Mouse (Mus musculus): Measurements from ENCODE around the gene Rffl. TPM values are rescaled to one million over a fixed set of nuclear protein-coding genes. Genes with fewer than 3 reads are reported as not detected.
A peak's percentile ranks its signal among the peaks of the same experiment; 100 is the strongest.

Rffl gene
- 10 to 100 TPM; 11.0 to 11.7 TPM for total RNA-seq (2021)
- long read RNA-seq, experiment 1, partial matches to known transcripts = 0 of 13 reads
- long read RNA-seq, experiment 1, other reads (novel, unspliced or antisense) = 12 of 13 reads
- long read RNA-seq, experiment 2, partial matches to known transcripts = 1 of 22 reads
- long read RNA-seq, experiment 2, other reads (novel, unspliced or antisense) = 16 of 22 reads

DNA sequence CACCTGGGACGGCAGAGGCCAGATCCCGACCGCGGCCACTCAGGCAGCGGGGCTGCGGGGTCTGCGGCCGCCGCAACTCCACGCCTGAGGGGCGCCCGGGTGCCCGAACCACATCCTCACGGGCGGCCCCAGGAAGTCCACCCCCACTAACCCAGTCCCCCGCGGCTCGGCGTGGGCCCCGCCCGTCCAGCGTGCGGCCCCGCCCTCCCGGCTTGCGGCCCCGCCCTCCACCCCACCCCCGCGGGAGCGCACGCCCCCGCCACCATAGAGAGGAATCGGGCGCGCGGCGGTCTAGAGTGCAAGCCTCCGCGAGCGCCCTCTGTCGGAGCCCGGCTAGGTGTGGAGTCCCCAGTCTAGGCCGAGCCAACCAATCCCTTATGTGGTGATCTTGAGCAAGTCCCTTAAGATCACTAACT lies at the start of gene Rffl:
Gene Rffl, minus strand, starts transcription at position 180 of the 416 bp plus-strand sequence.
- peak; percentile 87 to 91 for DNase-seq (ENCODE audit: low spot score in 2 of 2)

DNA sequence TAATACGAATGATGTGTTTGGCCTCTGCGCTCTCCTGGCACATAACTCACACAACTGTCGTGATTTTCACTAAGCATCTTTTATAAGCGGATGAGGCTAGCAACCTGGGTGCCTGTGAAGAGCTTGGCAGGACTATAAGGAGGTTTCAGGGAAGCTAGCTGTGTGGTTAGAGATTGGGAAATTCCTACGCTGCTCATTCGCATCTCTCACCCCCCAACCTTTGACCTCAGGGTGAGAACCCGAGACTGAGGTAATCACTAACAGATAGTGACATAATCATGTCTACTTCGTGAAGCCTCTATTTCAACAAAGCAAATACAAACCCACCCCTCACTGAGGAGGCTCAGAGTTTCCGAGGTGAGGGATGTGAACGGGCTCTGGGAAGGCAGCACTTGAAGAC lies 49.8 kb upstream of the Rffl start:
- DNase-seq (ENCODE audit: low spot score in 2 of 2) = no peak

DNA sequence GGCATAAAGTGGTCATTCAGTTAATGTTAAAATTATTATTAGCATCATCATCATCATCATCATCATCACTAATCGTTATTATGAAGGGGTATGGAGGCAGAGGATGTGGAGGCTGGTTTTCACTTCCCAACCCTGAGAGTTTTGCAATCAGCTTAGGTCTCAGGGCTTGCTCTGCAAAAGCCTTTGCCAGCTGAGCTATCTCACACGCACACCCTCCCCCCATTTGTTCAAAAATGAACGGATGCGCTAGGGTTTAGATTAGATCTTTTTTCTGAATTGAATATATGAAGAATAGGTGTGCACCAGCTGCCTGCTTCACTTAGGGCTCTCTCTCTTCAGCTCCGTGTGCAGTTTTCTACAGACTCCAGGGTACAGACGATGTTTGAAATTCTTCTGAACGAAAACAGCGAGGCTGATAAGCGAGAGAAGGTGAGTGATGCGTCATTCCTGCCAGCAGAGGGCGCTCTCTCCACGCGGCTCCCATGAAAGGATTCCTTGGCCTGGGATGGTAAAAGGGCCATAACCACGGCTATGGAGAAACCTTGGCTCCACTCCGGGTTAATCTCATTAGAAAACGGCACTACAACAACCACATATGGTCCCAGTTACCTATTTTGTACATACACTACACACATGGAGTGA lies 43.8 kb upstream of the Rffl start:
- DNase-seq (ENCODE audit: low spot score in 2 of 2) = peak; percentile 68 to 70

DNA sequence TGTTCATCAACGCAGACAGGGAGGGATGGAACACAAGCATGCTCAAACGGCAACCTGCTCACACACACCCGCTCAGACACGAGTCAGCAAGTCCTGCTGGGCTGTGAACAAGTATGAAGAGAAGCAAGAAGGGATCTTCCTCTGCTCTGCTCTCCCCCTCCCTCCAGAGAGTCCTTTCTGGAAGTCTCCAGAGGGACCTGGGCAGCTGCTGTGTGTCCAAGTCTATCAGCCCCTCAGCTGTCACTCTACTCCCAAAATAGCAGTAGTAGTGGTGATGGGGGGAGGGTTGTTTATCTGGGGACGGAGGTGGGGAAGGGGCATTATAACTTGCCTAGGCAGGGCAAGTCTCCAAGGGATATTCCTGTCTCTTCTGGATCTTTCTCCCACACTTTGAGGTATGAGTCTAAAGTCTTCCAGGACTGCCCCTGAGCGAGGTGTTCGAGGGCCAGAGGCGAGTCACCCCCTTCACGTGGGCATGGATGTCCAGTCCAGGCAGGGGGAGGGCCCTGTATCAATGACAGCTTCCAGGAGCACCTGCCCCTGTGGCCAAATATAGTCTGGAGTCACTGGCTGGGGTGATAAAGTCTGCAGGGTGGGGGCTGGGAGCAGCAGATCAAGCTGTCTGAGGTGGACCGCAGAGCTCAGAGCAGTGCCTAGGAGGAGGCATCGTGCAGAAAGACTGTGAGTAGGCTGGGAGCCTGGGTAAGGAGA lies 39.8 kb upstream of the Rffl start:
- no peak for DNase-seq (ENCODE audit: low spot score in 2 of 2)

- DNase-seq (ENCODE audit: low spot score in 2 of 2) = no peak
Observed at GRCm38 (mm10) chr11:82910250-82910649, 39.2 kb upstream of the Rffl start, which contains the start of gene Unc45b. Gene Unc45b (plus strand): TSS chr11:82910550.

GRCm38 (mm10) chr11:82908608-82908989 lies 37.6 kb upstream of the Rffl start:
- no peak for DNase-seq (ENCODE audit: low spot score in 2 of 2)

DNA sequence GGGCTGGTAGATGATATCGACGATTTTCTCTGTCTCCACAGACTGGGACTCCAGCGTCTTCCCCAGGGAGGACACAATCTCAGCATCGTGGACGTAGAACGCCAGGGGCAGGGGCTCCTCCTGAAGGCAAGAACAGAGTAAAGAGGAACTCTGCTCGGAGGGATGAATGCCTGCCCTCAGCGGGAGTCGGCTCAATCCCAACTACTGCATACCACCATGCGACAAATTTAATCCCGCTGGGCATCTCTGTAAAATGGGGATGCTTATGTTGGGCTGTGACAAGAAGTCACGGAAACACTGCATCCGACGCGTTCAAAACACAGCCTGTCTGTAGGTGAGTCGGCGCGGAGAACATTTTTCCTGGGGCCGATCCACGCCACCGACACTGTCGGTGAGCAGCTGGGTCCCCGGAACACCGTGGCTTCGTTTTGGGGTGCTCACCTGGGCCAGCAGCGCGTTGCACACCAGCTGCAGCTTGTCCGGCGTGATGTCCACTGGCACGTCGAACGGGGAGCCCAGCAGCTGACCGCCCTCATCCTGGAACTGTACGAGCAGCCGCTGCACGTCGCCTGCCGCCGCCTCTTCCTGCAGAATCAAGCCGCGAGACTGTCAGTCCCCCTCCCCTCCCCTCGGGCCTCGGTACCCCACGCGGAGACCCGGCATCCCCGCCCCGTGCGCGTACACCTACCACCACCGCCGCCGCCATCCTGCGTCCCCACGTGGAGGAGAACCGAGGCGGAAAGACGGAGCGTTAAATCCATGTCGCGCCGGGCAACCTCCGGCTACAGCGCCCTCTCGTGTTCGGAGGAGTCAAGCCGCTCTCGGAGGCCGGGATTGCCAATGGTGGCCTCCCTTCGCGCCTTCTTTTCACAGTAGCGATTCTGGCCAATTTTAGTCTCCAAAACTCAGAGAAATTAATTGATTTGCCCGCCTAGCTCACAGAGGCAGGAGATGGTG lies 36.9 kb upstream of the Rffl start, which contains the start of gene Nle1:
Gene Nle1, minus strand, starts transcription at position 761 of the 957 bp plus-strand sequence.
- DNase-seq (ENCODE audit: low spot score in 2 of 2) = peak; percentile 93

- no peak for DNase-seq (ENCODE audit: low spot score in 2 of 2)
Observed at GRCm38 (mm10) chr11:82905816-82906215, 34.8 kb upstream of the Rffl start.

DNA sequence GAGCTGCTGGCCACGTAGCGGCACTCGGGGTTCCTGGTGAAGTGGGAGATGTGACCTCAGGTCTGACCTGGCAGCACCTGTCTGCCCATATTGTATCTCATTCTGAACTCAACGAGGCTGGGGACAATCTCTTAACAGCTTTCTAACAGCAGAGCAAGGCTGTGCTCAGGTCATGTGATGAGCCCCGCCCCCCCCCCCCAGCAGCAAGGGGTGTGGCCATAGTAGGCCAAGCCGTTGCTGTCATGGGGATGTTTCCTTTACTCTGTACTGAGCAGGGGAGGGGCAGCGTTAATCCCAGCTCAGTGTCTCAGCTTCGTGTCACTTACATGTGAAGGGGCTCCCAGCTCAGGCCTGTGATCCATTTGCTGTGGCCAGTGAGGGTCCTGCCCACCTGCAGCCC lies 33.9 kb upstream of the Rffl start:
- no peak for DNase-seq (ENCODE audit: low spot score in 2 of 2)

DNA sequence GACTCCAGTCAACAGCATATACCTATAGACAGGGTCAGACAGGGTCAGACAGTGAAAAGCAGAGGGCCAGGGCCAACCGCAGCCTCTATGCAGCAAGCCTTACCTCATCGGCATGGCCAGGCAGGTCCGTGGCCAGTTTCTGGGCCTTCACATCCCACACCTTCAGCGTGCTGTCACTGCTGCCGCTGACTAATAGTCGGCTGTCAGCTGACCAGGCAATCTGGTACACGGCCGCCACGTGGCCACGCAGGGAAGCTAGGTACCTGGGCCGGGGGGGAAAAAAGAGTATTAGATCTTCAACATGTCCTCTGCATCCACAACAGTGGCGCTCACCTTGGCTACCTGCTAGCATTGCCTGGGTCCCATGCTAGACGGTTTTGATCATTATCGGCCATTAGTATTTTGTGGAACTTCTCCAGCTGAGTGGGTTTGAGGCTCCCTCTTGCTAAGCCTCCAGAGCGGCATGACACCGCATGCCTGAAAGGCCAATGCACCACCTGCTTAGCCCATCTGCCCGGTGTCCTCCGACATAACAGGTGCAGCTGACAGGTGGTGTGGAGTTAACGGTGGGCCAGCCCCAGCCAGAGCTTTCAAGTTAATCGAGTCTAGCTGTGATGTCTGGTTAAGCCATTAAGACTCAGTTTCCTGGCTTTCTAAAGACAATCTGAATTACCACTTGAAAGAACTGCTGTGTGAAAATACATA lies 30.7 kb upstream of the Rffl start:
- DNase-seq (ENCODE audit: low spot score in 2 of 2) = no peak

DNA sequence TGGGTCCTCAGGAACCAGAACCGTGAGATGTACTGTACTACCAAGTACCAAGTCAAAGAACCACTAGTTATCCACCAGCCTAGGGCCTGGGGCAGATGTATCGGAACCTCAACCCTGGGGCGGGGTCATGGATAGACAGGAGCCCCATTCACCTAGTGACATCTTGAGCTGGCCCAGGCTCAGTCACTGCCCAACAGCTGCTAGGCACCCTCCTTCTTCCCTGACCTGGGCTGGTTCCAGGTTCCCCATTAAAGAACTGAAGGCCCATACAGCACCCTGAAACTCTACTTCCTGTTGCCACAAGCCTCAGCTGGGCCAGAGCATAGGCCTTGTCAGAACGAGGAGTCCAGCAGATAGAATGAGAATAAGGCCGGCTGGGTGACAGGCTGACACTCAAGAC lies 28.7 kb upstream of the Rffl start:
- DNase-seq (ENCODE audit: low spot score in 2 of 2) = no peak

DNA sequence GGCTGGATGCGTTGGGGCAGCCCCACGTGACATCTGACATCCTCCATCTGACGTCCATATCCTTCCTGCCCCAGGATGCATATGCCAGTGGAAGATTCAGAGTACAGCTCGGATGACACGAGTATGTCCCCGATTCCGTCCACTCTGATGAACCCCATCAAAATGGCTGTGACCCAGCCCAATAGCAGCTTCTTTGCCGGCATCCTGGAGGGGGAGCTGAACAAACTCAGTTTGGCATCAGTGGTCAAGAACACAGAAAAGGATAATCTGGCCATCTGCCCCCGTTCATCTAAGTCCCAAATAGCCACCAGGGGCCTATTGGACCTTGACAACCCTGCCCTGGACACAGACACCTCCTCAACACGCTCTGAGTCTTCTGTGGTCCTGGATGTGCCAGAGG lies 26.5 kb upstream of the Rffl start:
- no peak for DNase-seq (ENCODE audit: low spot score in 2 of 2)

DNA sequence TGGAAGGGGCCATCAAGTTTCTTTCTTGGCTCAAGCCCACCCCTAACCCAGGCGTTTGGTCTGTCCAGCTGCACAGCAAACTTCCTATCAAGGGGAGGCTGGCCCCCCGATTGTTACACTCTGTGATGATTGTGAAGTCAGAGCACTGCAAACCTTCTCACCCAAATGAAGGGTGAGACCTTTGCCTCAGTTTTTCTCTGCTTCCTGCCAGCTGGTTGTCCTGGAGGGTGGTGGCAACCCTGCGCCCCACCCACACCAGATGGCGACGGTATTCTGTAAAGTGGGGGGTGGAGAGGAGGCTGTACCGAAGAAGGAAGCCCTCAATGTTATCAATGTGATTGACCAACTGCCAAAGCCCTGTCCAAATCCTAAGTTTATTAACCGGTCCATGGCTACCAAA lies 20.9 kb upstream of the Rffl start, which contains the start of gene Fndc8:
Gene Fndc8, plus strand, starts transcription at position 189 of the 400 bp plus-strand sequence.
- no peak for DNase-seq (ENCODE audit: low spot score in 2 of 2)

- peak; percentile 90 to 92 for DNase-seq (ENCODE audit: low spot score in 2 of 2)
Observed at GRCm38 (mm10) chr11:82890342-82890762, 19.3 kb upstream of the Rffl start, which contains the start of gene Rad51d. Gene Rad51d (minus strand): TSS chr11:82890614.

DNA sequence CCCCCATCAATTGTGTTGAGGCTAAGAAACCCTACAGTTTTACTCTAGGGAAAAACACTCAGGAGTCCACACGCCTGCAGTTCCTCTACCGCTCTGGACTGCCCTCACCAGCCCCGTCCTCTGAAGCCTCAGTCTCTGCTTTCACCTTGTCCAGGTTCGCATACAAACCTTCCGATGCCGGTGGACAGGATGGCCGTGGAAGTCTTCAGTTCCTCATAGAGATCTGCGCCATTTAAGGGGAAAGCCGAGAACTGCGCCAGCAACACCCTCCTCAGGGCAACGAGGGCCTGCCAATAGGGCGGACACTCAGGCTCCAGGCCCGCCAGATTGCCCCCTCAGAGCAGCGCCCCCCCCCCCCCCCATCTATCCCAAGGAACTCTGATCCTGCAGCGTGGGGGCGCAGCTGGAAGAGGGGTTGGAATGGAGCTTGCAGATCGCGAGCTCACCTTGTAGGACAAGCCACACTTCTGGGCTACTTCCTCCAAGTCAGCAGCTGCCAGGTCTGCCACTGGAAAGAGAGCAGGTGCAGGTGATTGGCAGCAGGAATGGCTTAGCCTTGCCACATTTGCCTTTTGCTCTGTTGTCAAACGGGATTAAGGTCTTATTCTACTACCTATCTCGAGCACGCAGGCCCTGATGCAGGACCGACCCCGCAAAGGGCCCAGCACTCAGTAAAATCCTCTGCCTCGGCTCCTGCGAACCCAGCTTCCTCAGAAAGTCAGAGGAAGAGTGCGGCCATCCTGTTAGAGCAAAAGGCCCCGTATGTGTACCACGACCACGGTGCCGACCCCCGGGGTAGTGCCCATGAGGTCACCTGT lies 18.7 kb upstream of the Rffl start:
- no peak for DNase-seq (ENCODE audit: low spot score in 2 of 2)

GRCm38 (mm10) chr11:82888491-82888946 lies 17.5 kb upstream of the Rffl start:
- peak in 1 of 2 experiments; percentile 42 for DNase-seq (ENCODE audit: low spot score in 2 of 2)

- no peak for DNase-seq (ENCODE audit: low spot score in 2 of 2)
Observed at GRCm38 (mm10) chr11:82886559-82886958, 15.5 kb upstream of the Rffl start.

GRCm38 (mm10) chr11:82883180-82883579 lies 12.2 kb upstream of the Rffl start:
- DNase-seq (ENCODE audit: low spot score in 2 of 2) = no peak

DNA sequence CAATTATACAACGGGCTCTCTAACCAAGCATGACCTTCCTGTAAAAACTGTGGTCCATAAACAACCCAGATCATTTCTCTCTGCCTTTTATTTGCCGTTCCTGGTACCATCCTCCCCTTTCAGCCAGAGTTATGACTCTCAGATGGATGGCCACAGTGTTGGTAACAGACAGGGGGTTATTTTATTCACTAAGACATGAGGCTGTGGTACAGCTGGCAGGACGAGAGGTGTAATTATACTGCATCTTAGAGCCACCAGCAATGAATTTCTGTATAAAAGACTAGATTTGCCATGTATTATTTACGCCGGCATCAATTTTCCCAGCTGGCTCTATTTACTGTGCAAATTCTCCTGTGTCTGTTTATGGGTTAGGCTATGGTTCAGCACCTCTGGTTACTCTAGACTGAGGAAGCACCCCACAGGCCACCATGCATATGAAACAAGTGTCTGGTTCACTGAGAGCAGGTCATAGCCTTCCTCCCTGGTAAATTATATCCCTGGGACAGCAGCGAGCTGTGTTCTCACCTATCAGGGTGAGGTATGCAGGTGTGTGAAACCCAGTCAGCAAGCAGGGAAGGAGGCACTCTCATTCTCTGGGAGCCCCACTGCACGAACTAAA lies 6.8 kb upstream of the Rffl start:
- no peak for DNase-seq (ENCODE audit: low spot score in 2 of 2)

Measured in layer of hippocampus, postnatal 14 days (tissue).